Mouse (Mus musculus) limb, embryonic 15.5 days (tissue): ENCODE measurements around the gene Emcn. TPM values are rescaled to one million over a fixed set of nuclear protein-coding genes. Genes with fewer than 3 reads are reported as not detected.

Experiments used
- ATAC-seq: fragments of 200-750 bp; cut with Nextera tagmentation; 2 replicates; pipeline ENCODE4 v1.8.0; 2017; ENCODE audit warnings: low read depth, moderate TSS enrichment; ENCODE audit not compliant: insufficient number of reproducible peaks, low FRiP score, low TSS enrichment
- H3K27ac ChIP-seq: fragments of 300-500 bp; sonication (generic); 2 replicates; pipeline ENCODE4 v1.5.1; 2015; ENCODE audit warnings: moderate library complexity, mild to moderate bottlenecking, inconsistent platforms
- H3K27me3 ChIP-seq: fragments of 300-500 bp; sonication (generic); 2 replicates; pipeline ENCODE4 v1.6.1; 2015; ENCODE audit warnings: inconsistent platforms
- H3K36me3 ChIP-seq: fragments of 300-500 bp; sonication (generic); 2 replicates; pipeline ENCODE4 v1.6.1; 2015; ENCODE audit warnings: inconsistent platforms
- H3K4me1 ChIP-seq: fragments of 300-500 bp; sonication (generic); 2 replicates; pipeline ENCODE4 v1.6.1; 2015; ENCODE audit warnings: inconsistent platforms
- H3K4me2 ChIP-seq: fragments of 300-500 bp; sonication (generic); 2 replicates; pipeline ENCODE4 v1.6.1; 2015; ENCODE audit warnings: mild to moderate bottlenecking, inconsistent platforms
- H3K4me3 ChIP-seq: fragments of 300-500 bp; sonication (generic); 2 replicates; pipeline ENCODE4 v1.5.1; 2015; ENCODE audit warnings: mild to moderate bottlenecking, inconsistent platforms
- H3K9ac ChIP-seq: fragments of 300-500 bp; sonication (generic); 2 replicates; pipeline ENCODE4 v1.6.1; 2015; ENCODE audit warnings: inconsistent platforms
- H3K9me3 ChIP-seq: fragments of 300-500 bp; sonication (generic); 2 replicates; pipeline ENCODE4 v1.6.1; 2016; ENCODE audit warnings: inconsistent platforms
- WGBS: fragments of 180-500 bp; shearing (Covaris S2); methylation state at CpG from one replicate; pipeline ENCODE4 v1.1.7; 2015; 5-methylcytosine and 5-hydroxymethylcytosine counted together
- polyA plus RNA-seq: library from polyadenylated mRNA; unstranded; fragments of >200 nt; fragmentation: Nextera tagmentation; extraction: Ambion mirVana; gene quantifications from 2 replicates; pipeline ENCODE4 v1.2.1, GENCODE M21; 2015

Emcn gene
- polyA plus RNA-seq, 1 experiment from 2014 or later, result 31.1 TPM

GRCm38 (mm10) chr3:137330950-137331349 lies 9.9 kb upstream of the Emcn start:
- H3K4me2 ChIP-seq, result no peak overlapping the region
- H3K27ac ChIP-seq, result no peak overlapping the region
- no peak overlapping the region for H3K9ac ChIP-seq
- no peaks in the 10 kb centered on the region for H3K27me3 ChIP-seq
- ATAC-seq, result no peak
- no peaks in the 10 kb centered on the region for H3K9me3 ChIP-seq
- H3K4me3 ChIP-seq, result no peak overlapping the region
- 45% methylated on average over 4 of the region's 4 CpGs for WGBS
- no peaks in the 10 kb centered on the region for H3K4me1 ChIP-seq
- H3K36me3 ChIP-seq, result no peaks in the 10 kb centered on the region

DNA sequence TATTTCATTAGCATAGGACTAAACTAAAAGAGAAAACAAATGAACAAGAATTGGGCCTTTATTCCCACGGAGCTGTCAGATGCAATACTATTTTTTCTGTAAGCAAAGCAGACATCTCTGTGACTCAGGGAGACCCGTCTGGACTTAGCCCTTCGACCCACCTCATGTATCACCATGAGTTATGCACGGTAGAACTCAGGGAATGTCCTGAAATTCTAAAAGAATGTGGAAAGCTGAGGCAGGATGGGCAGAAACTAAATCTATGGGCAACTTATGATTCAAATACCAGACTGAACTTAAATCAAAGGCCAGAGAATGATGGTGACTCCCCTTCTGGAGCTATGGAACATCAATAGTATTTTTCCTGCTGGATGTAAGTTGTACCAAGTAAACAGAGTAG lies 8.3 kb upstream of the Emcn start:
- Histone ChIP-seq H3K9me3 (no peaks in the 10 kb centered on the region), H3K4me2 (no peak overlapping the region), H3K4me3 (no peak overlapping the region), H3K27ac (no peak overlapping the region), H3K4me1 (no peaks in the 10 kb centered on the region), H3K27me3 (no peaks in the 10 kb centered on the region), H3K36me3 (no peaks in the 10 kb centered on the region), H3K9ac (no peak overlapping the region)
- ATAC-seq, result no peak
- WGBS, result 75% methylated on average over 4 of the region's 4 CpGs

GRCm38 (mm10) chr3:137335957-137336356 lies 4.9 kb upstream of the Emcn start:
- no peak for ATAC-seq
- Histone ChIP-seq H3K4me3 (no peak overlapping the region), H3K36me3 (no peaks in the 10 kb centered on the region), H3K4me1 (no peaks in the 10 kb centered on the region), H3K27me3 (no peaks in the 10 kb centered on the region), H3K27ac (no peak overlapping the region), H3K4me2 (no peak overlapping the region), H3K9ac (no peak overlapping the region), H3K9me3 (no peaks in the 10 kb centered on the region)
- 90% methylated on average over 4 of the region's 4 CpGs for WGBS

DNA sequence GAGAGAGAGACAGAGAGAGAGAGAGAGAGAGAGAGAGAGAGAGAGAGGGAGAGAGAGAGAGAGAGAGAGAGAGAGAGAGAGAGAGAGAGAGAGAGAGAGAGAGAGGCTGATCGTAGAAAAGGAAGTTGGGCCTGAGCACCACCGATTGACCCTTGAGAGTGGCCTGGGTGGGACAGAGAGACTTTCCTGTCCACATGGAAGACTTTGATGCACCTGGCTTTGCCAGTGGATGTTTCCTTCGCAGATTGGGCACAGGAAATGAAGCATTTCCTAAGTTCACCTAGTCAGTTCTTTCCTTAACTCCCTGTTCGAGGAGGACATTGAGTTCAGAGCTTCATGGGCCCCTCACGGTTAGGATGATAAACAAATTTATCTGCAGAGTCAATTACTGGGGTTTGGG lies 2.6 kb downstream of the Emcn start:
- Histone ChIP-seq H3K27me3 (no peaks in the 10 kb centered on the region), H3K27ac (no peak overlapping the region), H3K9ac (no peak overlapping the region), H3K4me2 (no peak overlapping the region), H3K4me1 (no peaks in the 10 kb centered on the region), H3K36me3 (no peaks in the 10 kb centered on the region), H3K4me3 (no peak overlapping the region), H3K9me3 (no peaks in the 10 kb centered on the region)
- WGBS, result 79% methylated on average over 5 of the region's 5 CpGs
- no peak for ATAC-seq

DNA sequence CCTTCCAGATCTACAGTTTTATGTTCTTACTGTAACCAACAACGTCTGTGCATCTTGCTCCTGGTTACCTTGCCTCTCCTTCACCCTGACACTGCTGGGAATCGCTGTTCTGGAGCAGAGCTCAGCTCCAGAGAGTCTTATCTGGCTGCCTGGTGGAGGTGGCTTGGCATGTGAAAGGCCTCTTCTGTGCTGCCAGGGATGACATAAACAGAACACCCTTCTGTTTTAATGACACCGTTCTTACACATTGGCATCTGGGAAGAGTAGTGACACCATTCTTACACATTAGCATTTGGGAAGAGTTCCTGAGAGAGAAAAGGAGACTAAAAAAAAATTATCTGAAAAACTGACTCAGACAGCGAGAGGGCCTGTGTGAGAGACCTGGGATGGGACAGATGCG lies 11.0 kb downstream of the Emcn start:
- H3K9me3 ChIP-seq, result no peaks in the 10 kb centered on the region
- no peak overlapping the region for H3K4me2 ChIP-seq
- H3K36me3 ChIP-seq, result no peaks in the 10 kb centered on the region
- H3K27ac ChIP-seq, result no peak overlapping the region
- no peak for ATAC-seq
- H3K4me1 ChIP-seq, result no peaks in the 10 kb centered on the region
- 83% methylated on average over 5 of the region's 5 CpGs for WGBS
- H3K9ac ChIP-seq, result no peak overlapping the region
- H3K4me3 ChIP-seq, result no peak overlapping the region
- H3K27me3 ChIP-seq, result no peaks in the 10 kb centered on the region

DNA sequence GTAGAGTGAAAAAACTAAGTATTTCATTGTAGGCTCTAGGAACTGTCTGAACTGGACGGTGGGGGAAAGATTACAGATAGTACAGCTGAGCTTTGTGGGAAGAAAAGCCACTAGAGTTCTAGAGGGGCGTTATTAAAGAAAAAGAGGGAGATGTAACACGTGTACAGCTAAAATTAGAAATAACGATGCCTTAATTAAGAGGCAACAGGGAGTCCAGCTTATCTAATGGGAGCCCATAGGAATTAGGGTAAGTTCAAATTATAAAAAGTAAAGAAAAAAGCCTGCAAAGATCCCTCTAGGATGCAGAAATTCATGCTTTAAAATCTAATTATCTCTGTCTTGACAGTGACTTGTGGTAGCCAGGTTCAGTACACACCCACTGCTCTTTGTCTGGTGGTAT lies 15.8 kb downstream of the Emcn start:
- Histone ChIP-seq H3K36me3 (no peaks in the 10 kb centered on the region), H3K4me3 (no peak overlapping the region), H3K27ac (no peak overlapping the region), H3K27me3 (no peaks in the 10 kb centered on the region), H3K4me1 (no peaks in the 10 kb centered on the region), H3K9ac (no peak overlapping the region), H3K4me2 (no peak overlapping the region), H3K9me3 (no peaks in the 10 kb centered on the region)
- WGBS, result 53% methylated on average over 4 of the region's 4 CpGs
- ATAC-seq, result no peak

- Histone ChIP-seq H3K9me3 (no peaks in the 10 kb centered on the region), H3K27me3 (no peaks in the 10 kb centered on the region), H3K27ac (no peak overlapping the region), H3K36me3 (no peaks in the 10 kb centered on the region), H3K9ac (no peak overlapping the region), H3K4me3 (no peak overlapping the region), H3K4me1 (0 out of 2 replicates have a peak, but pooled peaks cover 2% of the 10 kb centered on the region), H3K4me2 (no peak overlapping the region)
- 81% methylated on average over 6 of the region's 6 CpGs for WGBS
- ATAC-seq, result no peak
These were observed 26.4 kb downstream of the Emcn start for GRCm38 (mm10) chr3:137367123-137367825.

GRCm38 (mm10) chr3:137367826-137368325 lies 27.0 kb downstream of the Emcn start:
- no peak overlapping the region for H3K9ac ChIP-seq
- H3K36me3 ChIP-seq, result no peaks in the 10 kb centered on the region
- H3K27ac ChIP-seq, result no peak overlapping the region
- 0 out of 2 replicates have a peak, but pooled peaks cover 2% of the 10 kb centered on the region for H3K4me1 ChIP-seq
- H3K27me3 ChIP-seq, result no peaks in the 10 kb centered on the region
- H3K4me3 ChIP-seq, result no peak overlapping the region
- H3K4me2 ChIP-seq, result no peak overlapping the region
- no peak for ATAC-seq
- no peaks in the 10 kb centered on the region for H3K9me3 ChIP-seq
- 68% methylated on average over 3 of the region's 3 CpGs for WGBS

- no peak overlapping the region for H3K4me2 ChIP-seq
- H3K27ac ChIP-seq, result no peak overlapping the region
- no peaks in the 10 kb centered on the region for H3K27me3 ChIP-seq
- H3K36me3 ChIP-seq, result no peaks in the 10 kb centered on the region
- H3K4me1 ChIP-seq, result 0 out of 2 replicates have a peak, but pooled peaks cover 2% of the 10 kb centered on the region
- H3K9ac ChIP-seq, result no peak overlapping the region
- ATAC-seq, result no peak
- H3K9me3 ChIP-seq, result no peaks in the 10 kb centered on the region
- no peak overlapping the region for H3K4me3 ChIP-seq
- WGBS, result 68% methylated on average over 4 of the region's 4 CpGs
These were observed 32.0 kb downstream of the Emcn start for GRCm38 (mm10) chr3:137372854-137373253.

DNA sequence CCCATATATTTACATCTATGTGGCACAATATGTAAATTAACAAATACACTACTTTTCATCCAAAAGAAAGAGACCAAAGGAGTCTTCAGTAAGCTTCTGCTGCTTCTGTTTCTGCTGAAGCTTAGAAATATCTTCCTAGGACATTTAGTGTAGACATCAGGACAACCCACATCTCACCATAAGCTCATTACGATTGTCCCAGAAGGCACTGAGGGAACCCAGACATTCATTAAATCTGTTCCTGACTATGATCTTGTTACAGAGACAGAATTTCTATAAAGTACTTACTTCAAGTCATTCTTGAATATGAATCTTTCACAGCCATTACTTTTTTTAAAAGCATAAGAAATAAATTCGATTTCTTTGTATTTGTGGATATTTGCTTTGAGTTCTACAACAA lies 41.4 kb downstream of the Emcn start:
- ATAC-seq, result no peak
- no peak overlapping the region for H3K4me3 ChIP-seq
- no peaks in the 10 kb centered on the region for H3K27me3 ChIP-seq
- H3K27ac ChIP-seq, result no peak overlapping the region
- 76% methylated on average over 2 of the region's 2 CpGs for WGBS
- no peaks in the 10 kb centered on the region for H3K9me3 ChIP-seq
- H3K36me3 ChIP-seq, result no peaks in the 10 kb centered on the region
- H3K9ac ChIP-seq, result no peak overlapping the region
- H3K4me2 ChIP-seq, result no peak overlapping the region
- no peaks in the 10 kb centered on the region for H3K4me1 ChIP-seq

DNA sequence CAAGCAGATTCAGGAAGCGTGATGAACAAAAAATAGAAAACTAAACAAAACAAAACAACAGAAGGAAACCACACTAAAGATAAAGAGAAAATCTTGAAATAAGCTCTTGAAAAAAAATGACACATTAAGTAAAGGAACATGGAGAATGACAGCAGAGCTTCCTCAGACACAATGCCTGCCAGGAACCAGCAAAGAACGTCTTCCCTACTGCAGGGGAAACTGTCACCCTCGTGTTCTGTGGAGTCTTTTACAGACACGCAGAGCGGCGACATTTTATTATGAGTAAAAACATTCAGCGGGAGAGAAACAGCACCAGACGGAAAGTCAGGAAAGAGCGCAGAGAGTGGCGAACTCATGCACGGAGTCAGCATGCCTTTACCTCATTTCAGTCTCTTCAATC lies 54.7 kb downstream of the Emcn start:
- Histone ChIP-seq H3K9ac (no peak overlapping the region), H3K4me2 (no peak overlapping the region), H3K4me3 (no peak overlapping the region), H3K4me1 (no peaks in the 10 kb centered on the region), H3K9me3 (no peaks in the 10 kb centered on the region), H3K36me3 (no peaks in the 10 kb centered on the region), H3K27ac (no peak overlapping the region), H3K27me3 (no peaks in the 10 kb centered on the region)
- 71% methylated on average over 11 of the region's 11 CpGs for WGBS
- ATAC-seq, result no peak

- Histone ChIP-seq H3K27me3 (no peaks in the 10 kb centered on the region), H3K36me3 (no peaks in the 10 kb centered on the region), H3K27ac (no peak overlapping the region), H3K9me3 (no peaks in the 10 kb centered on the region), H3K4me2 (no peak overlapping the region), H3K4me1 (no peaks in the 10 kb centered on the region), H3K4me3 (no peak overlapping the region), H3K9ac (no peak overlapping the region)
- no peak for ATAC-seq
- WGBS, result 68% methylated on average over 5 of the region's 5 CpGs
These were observed 74.7 kb downstream of the Emcn start for GRCm38 (mm10) chr3:137415451-137416086.
